Mouse (Mus musculus): ENCODE results near the gene Mb. TPM values are rescaled to one million over a fixed set of nuclear protein-coding genes. Genes with fewer than 3 reads are reported as not detected.

Mb gene
- 0.48 and 0.56 TPM in 2 replicates for polyA plus RNA-seq (2015; fragmentation: Nextera tagmentation; extraction: Ambion mirVana)

- H3K4me3 ChIP-seq (ENCODE audit: low read length), result no peak within 1 kb of the TSS
- H3K27ac ChIP-seq (ENCODE audit: low read length), result no peak within 1 kb of the TSS
- peaks cover 16% of the 10 kb centered on the region for H3K4me1 ChIP-seq (ENCODE audit: control insufficient read depth, insufficient read depth, low read length)
- WGBS, result 93% methylated on average over 10 of the region's 10 CpGs
- H3K36me3 ChIP-seq (ENCODE audit: control insufficient read depth, insufficient read depth, low read length), result no peaks in the 10 kb centered on the region
- no peaks in the 10 kb centered on the region for H3K27me3 ChIP-seq (replicated peaks; ENCODE audit: control insufficient read depth, insufficient read depth, low read length)
- no peak within 1 kb of the TSS for H3K4me2 ChIP-seq (ENCODE audit: low read depth, low read length)
- ATAC-seq, result no peak
- H3K9ac ChIP-seq (ENCODE audit: low read depth, low read length), result no peak within 1 kb of the TSS
- no peaks in the 10 kb centered on the region for H3K9me3 ChIP-seq (ENCODE audit: control insufficient read depth, low read length)
Measured at GRCm38 (mm10) chr15:77050570-77050969, at the start of gene Mb. TSS of gene Mb (minus strand) at chr15:77050670.

- 70% methylated on average over 3 of the region's 3 CpGs for WGBS
- H3K36me3 ChIP-seq (ENCODE audit: control insufficient read depth, insufficient read depth, low read length), result peaks cover 11% of the 10 kb centered on the region; the same call in 1 of the 2 replicates
- no peaks in the 10 kb centered on the region for H3K9me3 ChIP-seq (ENCODE audit: control insufficient read depth, low read length)
- peaks cover 14% of the 10 kb centered on the region for H3K4me1 ChIP-seq (ENCODE audit: control insufficient read depth, insufficient read depth, low read length)
- H3K9ac ChIP-seq (ENCODE audit: low read depth, low read length), result no peak overlapping the region
- no peak overlapping the region for H3K4me3 ChIP-seq (ENCODE audit: low read length)
- H3K27me3 ChIP-seq (replicated peaks; ENCODE audit: control insufficient read depth, insufficient read depth, low read length), result no peaks in the 10 kb centered on the region
- ATAC-seq, result no peak
- no peak overlapping the region for H3K4me2 ChIP-seq (ENCODE audit: low read depth, low read length)
- no peak overlapping the region for H3K27ac ChIP-seq (ENCODE audit: low read length)
Measured at GRCm38 (mm10) chr15:77099756-77100155, 49.3 kb upstream of the Mb start.

GRCm38 (mm10) chr15:77097358-77097757 lies 46.9 kb upstream of the Mb start:
- Histone ChIP-seq H3K9me3 (ENCODE audit: control insufficient read depth, low read length) (no peaks in the 10 kb centered on the region), H3K27me3 (replicated peaks; ENCODE audit: control insufficient read depth, insufficient read depth, low read length) (no peaks in the 10 kb centered on the region), H3K36me3 (ENCODE audit: control insufficient read depth, insufficient read depth, low read length) (peaks cover 11% of the 10 kb centered on the region; the same call in 1 of the 2 replicates), H3K4me1 (ENCODE audit: control insufficient read depth, insufficient read depth, low read length) (no peaks in the 10 kb centered on the region), H3K9ac (ENCODE audit: low read depth, low read length) (no peak overlapping the region), H3K27ac (ENCODE audit: low read length) (no peak overlapping the region), H3K4me2 (ENCODE audit: low read depth, low read length) (no peak overlapping the region), H3K4me3 (ENCODE audit: low read length) (no peak overlapping the region)
- no peak for ATAC-seq
- 87% methylated on average over 6 of the region's 6 CpGs for WGBS

- no peak overlapping the region for H3K4me2 ChIP-seq (ENCODE audit: low read depth, low read length)
- H3K9me3 ChIP-seq (ENCODE audit: control insufficient read depth, low read length), result no peaks in the 10 kb centered on the region
- no peak overlapping the region for H3K4me3 ChIP-seq (ENCODE audit: low read length)
- H3K27me3 ChIP-seq (replicated peaks; ENCODE audit: control insufficient read depth, insufficient read depth, low read length), result no peaks in the 10 kb centered on the region
- WGBS, result 98% methylated on average over 1 of the region's 1 CpGs
- no peaks in the 10 kb centered on the region for H3K4me1 ChIP-seq (ENCODE audit: control insufficient read depth, insufficient read depth, low read length)
- H3K36me3 ChIP-seq (ENCODE audit: control insufficient read depth, insufficient read depth, low read length), result peaks cover 15% of the 10 kb centered on the region; the same call in 1 of the 2 replicates
- no peak overlapping the region for H3K9ac ChIP-seq (ENCODE audit: low read depth, low read length)
- no peak overlapping the region for H3K27ac ChIP-seq (ENCODE audit: low read length)
- ATAC-seq, result no peak
Measured at GRCm38 (mm10) chr15:77095216-77095615, 44.7 kb upstream of the Mb start.

- Histone ChIP-seq H3K4me2 (ENCODE audit: low read depth, low read length) (no peak overlapping the region), H3K27ac (ENCODE audit: low read length) (no peak overlapping the region), H3K36me3 (ENCODE audit: control insufficient read depth, insufficient read depth, low read length) (peaks cover 15% of the 10 kb centered on the region; the same call in 1 of the 2 replicates), H3K9ac (ENCODE audit: low read depth, low read length) (no peak overlapping the region), H3K4me1 (ENCODE audit: control insufficient read depth, insufficient read depth, low read length) (no peaks in the 10 kb centered on the region), H3K4me3 (ENCODE audit: low read length) (no peak overlapping the region), H3K27me3 (replicated peaks; ENCODE audit: control insufficient read depth, insufficient read depth, low read length) (no peaks in the 10 kb centered on the region), H3K9me3 (ENCODE audit: control insufficient read depth, low read length) (no peaks in the 10 kb centered on the region)
- no peak for ATAC-seq
- 94% methylated on average over 13 of the region's 13 CpGs for WGBS
Measured at GRCm38 (mm10) chr15:77094431-77094830, 44.0 kb upstream of the Mb start.

GRCm38 (mm10) chr15:77091394-77091793 lies 40.9 kb upstream of the Mb start:
- H3K36me3 ChIP-seq (ENCODE audit: control insufficient read depth, insufficient read depth, low read length), result peaks cover 6% of the 10 kb centered on the region; the same call in 1 of the 2 replicates
- H3K27me3 ChIP-seq (replicated peaks; ENCODE audit: control insufficient read depth, insufficient read depth, low read length), result no peaks in the 10 kb centered on the region
- H3K4me3 ChIP-seq (ENCODE audit: low read length), result no peak overlapping the region
- H3K27ac ChIP-seq (ENCODE audit: low read length), result no peak overlapping the region
- no peak for ATAC-seq
- no peak overlapping the region for H3K4me2 ChIP-seq (ENCODE audit: low read depth, low read length)
- 83% methylated on average over 4 of the region's 4 CpGs for WGBS
- H3K4me1 ChIP-seq (ENCODE audit: control insufficient read depth, insufficient read depth, low read length), result no peaks in the 10 kb centered on the region
- no peak overlapping the region for H3K9ac ChIP-seq (ENCODE audit: low read depth, low read length)
- no peaks in the 10 kb centered on the region for H3K9me3 ChIP-seq (ENCODE audit: control insufficient read depth, low read length)

- no peak overlapping the region for H3K4me2 ChIP-seq (ENCODE audit: low read depth, low read length)
- H3K4me1 ChIP-seq (ENCODE audit: control insufficient read depth, insufficient read depth, low read length), result no peaks in the 10 kb centered on the region
- peaks cover 9% of the 10 kb centered on the region; the same call in 1 of the 2 replicates for H3K36me3 ChIP-seq (ENCODE audit: control insufficient read depth, insufficient read depth, low read length)
- H3K27ac ChIP-seq (ENCODE audit: low read length), result no peak overlapping the region
- H3K9me3 ChIP-seq (ENCODE audit: control insufficient read depth, low read length), result no peaks in the 10 kb centered on the region
- no peak overlapping the region for H3K9ac ChIP-seq (ENCODE audit: low read depth, low read length)
- H3K4me3 ChIP-seq (ENCODE audit: low read length), result no peak overlapping the region
- no peak for ATAC-seq
- H3K27me3 ChIP-seq (replicated peaks; ENCODE audit: control insufficient read depth, insufficient read depth, low read length), result no peaks in the 10 kb centered on the region
- 82% methylated on average over 5 of the region's 5 CpGs for WGBS
Measured at GRCm38 (mm10) chr15:77090531-77090930, 40.1 kb upstream of the Mb start.

- H3K27ac ChIP-seq (ENCODE audit: low read length), result no peak overlapping the region
- no peaks in the 10 kb centered on the region for H3K9me3 ChIP-seq (ENCODE audit: control insufficient read depth, low read length)
- no peaks in the 10 kb centered on the region for H3K27me3 ChIP-seq (replicated peaks; ENCODE audit: control insufficient read depth, insufficient read depth, low read length)
- no peak overlapping the region for H3K9ac ChIP-seq (ENCODE audit: low read depth, low read length)
- no peaks in the 10 kb centered on the region for H3K4me1 ChIP-seq (ENCODE audit: control insufficient read depth, insufficient read depth, low read length)
- H3K4me2 ChIP-seq (ENCODE audit: low read depth, low read length), result no peak overlapping the region
- 75% methylated on average over 11 of the region's 11 CpGs for WGBS
- ATAC-seq, result no peak
- 0 out of 2 replicates have a peak, but pooled peaks cover 10% of the 10 kb centered on the region for H3K36me3 ChIP-seq (ENCODE audit: control insufficient read depth, insufficient read depth, low read length)
- H3K4me3 ChIP-seq (ENCODE audit: low read length), result no peak overlapping the region
Measured at GRCm38 (mm10) chr15:77089249-77089648, 38.8 kb upstream of the Mb start.

- no peak for ATAC-seq
- WGBS, result 86% methylated on average over 1 of the region's 1 CpGs
- no peak overlapping the region for H3K4me3 ChIP-seq (ENCODE audit: low read length)
- no peaks in the 10 kb centered on the region for H3K27me3 ChIP-seq (replicated peaks; ENCODE audit: control insufficient read depth, insufficient read depth, low read length)
- no peak overlapping the region for H3K27ac ChIP-seq (ENCODE audit: low read length)
- H3K4me2 ChIP-seq (ENCODE audit: low read depth, low read length), result no peak overlapping the region
- no peaks in the 10 kb centered on the region for H3K4me1 ChIP-seq (ENCODE audit: control insufficient read depth, insufficient read depth, low read length)
- H3K9ac ChIP-seq (ENCODE audit: low read depth, low read length), result no peak overlapping the region
- 0 out of 2 replicates have a peak, but pooled peaks cover 4% of the 10 kb centered on the region for H3K36me3 ChIP-seq (ENCODE audit: control insufficient read depth, insufficient read depth, low read length)
- H3K9me3 ChIP-seq (ENCODE audit: control insufficient read depth, low read length), result no peaks in the 10 kb centered on the region
Measured at GRCm38 (mm10) chr15:77086488-77086887, 36.0 kb upstream of the Mb start.

GRCm38 (mm10) chr15:77085818-77086217 lies 35.3 kb upstream of the Mb start:
- H3K9ac ChIP-seq (ENCODE audit: low read depth, low read length), result no peak overlapping the region
- no peaks in the 10 kb centered on the region for H3K9me3 ChIP-seq (ENCODE audit: control insufficient read depth, low read length)
- H3K4me2 ChIP-seq (ENCODE audit: low read depth, low read length), result no peak overlapping the region
- WGBS, result 85% methylated on average over 7 of the region's 7 CpGs
- no peaks in the 10 kb centered on the region for H3K4me1 ChIP-seq (ENCODE audit: control insufficient read depth, insufficient read depth, low read length)
- no peak overlapping the region for H3K27ac ChIP-seq (ENCODE audit: low read length)
- no peaks in the 10 kb centered on the region for H3K27me3 ChIP-seq (replicated peaks; ENCODE audit: control insufficient read depth, insufficient read depth, low read length)
- ATAC-seq, result no peak
- 0 out of 2 replicates have a peak, but pooled peaks cover 4% of the 10 kb centered on the region for H3K36me3 ChIP-seq (ENCODE audit: control insufficient read depth, insufficient read depth, low read length)
- H3K4me3 ChIP-seq (ENCODE audit: low read length), result no peak overlapping the region

All from intestine, embryonic 16.5 days (tissue).